Mouse (Mus musculus) stomach, embryonic 16.5 days (tissue): ENCODE results near the gene Tmem145. TPM values are rescaled to one million over a fixed set of nuclear protein-coding genes. Genes with fewer than 3 reads are reported as not detected.
A peak's percentile ranks its signal among the peaks of the same experiment; 100 is the strongest.

Experiments
- ATAC-seq: fragments of 200-750 bp; cut with Nextera tagmentation; 2 replicates; pipeline ENCODE4 v1.8.0; 2017; ENCODE audit warnings: moderate number of reproducible peaks, moderate TSS enrichment; ENCODE audit not compliant: insufficient read depth, low FRiP score
- H3K27ac ChIP-seq: fragments of 300-500 bp; sonication (generic); 2 replicates; pipeline ENCODE4 v1.5.1; 2014; ENCODE audit warnings: low read length
- H3K27me3 ChIP-seq: fragments of 300-500 bp; sonication (generic); 2 replicates; pipeline ENCODE4 v1.6.1; 2014; ENCODE audit warnings: low read length, control low read depth, mixed read lengths; ENCODE audit not compliant: control insufficient read depth, insufficient read depth
- H3K36me3 ChIP-seq: fragments of 300-500 bp; sonication (generic); 2 replicates; pipeline ENCODE4 v1.6.1; 2014; ENCODE audit warnings: low read length; ENCODE audit not compliant: control insufficient read depth, insufficient read depth
- H3K4me1 ChIP-seq: fragments of 300-500 bp; sonication (generic); 2 replicates; pipeline ENCODE4 v1.6.1; 2014; ENCODE audit warnings: low read length, control low read depth, mixed read lengths; ENCODE audit not compliant: control insufficient read depth, insufficient read depth
- H3K4me2 ChIP-seq: fragments of 300-500 bp; sonication (generic); 2 replicates; pipeline ENCODE4 v1.6.1; 2014; ENCODE audit warnings: low read depth, low read length, mixed read lengths
- H3K4me3 ChIP-seq: fragments of 300-500 bp; sonication (generic); replicated peaks from 2 replicates; pipeline ENCODE4 v1.5.1; 2014; ENCODE audit warnings: mild to moderate bottlenecking, low read length
- H3K9ac ChIP-seq: fragments of 300-500 bp; sonication (generic); 2 replicates; pipeline ENCODE4 v1.6.1; 2014; ENCODE audit warnings: low read length
- H3K9me3 ChIP-seq: fragments of 300-500 bp; sonication (generic); replicated peaks from 2 replicates; pipeline ENCODE4 v1.6.1; 2016; ENCODE audit warnings: low read length, control low read depth; ENCODE audit not compliant: control insufficient read depth
- WGBS: fragments of 180-500 bp; shearing (Covaris S2); extraction: QIAGEN DNeasy Blood & Tissue Kit; methylation state at CpG from one replicate; pipeline ENCODE4 v1.1.7; 2014; 5-methylcytosine and 5-hydroxymethylcytosine counted together
- polyA plus RNA-seq: library from polyadenylated mRNA; unstranded; fragments of >200 nt; fragmentation: Nextera tagmentation; extraction: Ambion mirVana; gene quantifications from 2 replicates; pipeline ENCODE4 v1.2.1, GENCODE M21; 2015

The Tmem145 gene
- polyA plus RNA-seq, 1 experiment from 2014 or later: 0.57 TPM

GRCm38 (mm10) chr7:25281734-25282601, 23.9 kb upstream of the Tmem145 start:
- WGBS: under 1% methylated on average over 95 of the region's 108 CpGs
- Histone ChIP-seq H3K4me1 (peaks cover 53% of the 10 kb centered on the region), H3K9ac (peak overlapping the region; percentile 89), H3K27me3 (no peaks in the 10 kb centered on the region), H3K9me3 (no peaks in the 10 kb centered on the region), H3K27ac (peak overlapping the region; percentile 100), H3K4me3 (peak overlapping the region; percentile 65), H3K4me2 (peak overlapping the region; percentile 83), H3K36me3 (peaks cover 10% of the 10 kb centered on the region)
- peak; percentile 78 for ATAC-seq

- H3K4me1 ChIP-seq: peaks cover 46% of the 10 kb centered on the region
Measured at GRCm38 (mm10) chr7:25282731-25283211, 23.1 kb upstream of the Tmem145 start.

GRCm38 (mm10) chr7:25283637-25284036, 22.3 kb upstream of the Tmem145 start:
- Histone ChIP-seq H3K4me3 (peak overlapping the region; percentile 65), H3K27ac (peak overlapping the region; percentile 100), H3K4me1 (peaks cover 43% of the 10 kb centered on the region), H3K27me3 (no peaks in the 10 kb centered on the region), H3K9ac (peak overlapping the region; percentile 88), H3K36me3 (peaks cover 25% of the 10 kb centered on the region), H3K9me3 (no peaks in the 10 kb centered on the region), H3K4me2 (peak overlapping the region; percentile 83)
- WGBS: 7% methylated on average over 5 of the region's 5 CpGs
- ATAC-seq: no peak

More at GRCm38 (mm10) chr7:25282731-25283211, 23.1 kb upstream of the Tmem145 start:
- H3K4me3 ChIP-seq: peak overlapping the region; percentile 65
- under 1% methylated on average over 34 of the region's 36 CpGs for WGBS
- peak overlapping the region; percentile 88 for H3K9ac ChIP-seq
- peak overlapping the region; percentile 83 for H3K4me2 ChIP-seq
- peak overlapping the region; percentile 100 for H3K27ac ChIP-seq
- peaks cover 17% of the 10 kb centered on the region for H3K36me3 ChIP-seq
- no peaks in the 10 kb centered on the region for H3K9me3 ChIP-seq
- no peak for ATAC-seq
- no peaks in the 10 kb centered on the region for H3K27me3 ChIP-seq

GRCm38 (mm10) chr7:25284171-25284570, 21.7 kb upstream of the Tmem145 start:
- WGBS: 53% methylated on average over 2 of the region's 2 CpGs
- no peak for ATAC-seq
- Histone ChIP-seq H3K27me3 (no peaks in the 10 kb centered on the region), H3K9me3 (no peaks in the 10 kb centered on the region), H3K4me3 (peak overlapping the region; percentile 65), H3K4me1 (peaks cover 43% of the 10 kb centered on the region), H3K9ac (peak overlapping the region; percentile 88), H3K27ac (peak overlapping the region; percentile 100), H3K36me3 (peaks cover 31% of the 10 kb centered on the region), H3K4me2 (peak overlapping the region; percentile 83)

GRCm38 (mm10) chr7:25284766-25285165, 21.1 kb upstream of the Tmem145 start:
- no peak for ATAC-seq
- Histone ChIP-seq H3K4me2 (peak overlapping the region; percentile 83), H3K27ac (no peak overlapping the region), H3K27me3 (no peaks in the 10 kb centered on the region), H3K9ac (peak overlapping the region; percentile 88; the same call in 1 of the 2 replicates), H3K4me3 (no peak overlapping the region), H3K36me3 (peaks cover 37% of the 10 kb centered on the region), H3K4me1 (peaks cover 40% of the 10 kb centered on the region), H3K9me3 (no peaks in the 10 kb centered on the region)
- WGBS: 64% methylated on average over 5 of the region's 5 CpGs

GRCm38 (mm10) chr7:25285511-25286238, 20.2 kb upstream of the Tmem145 start:
- ATAC-seq: no peak
- Histone ChIP-seq H3K4me1 (peaks cover 35% of the 10 kb centered on the region), H3K36me3 (peaks cover 45% of the 10 kb centered on the region), H3K27ac (no peak overlapping the region), H3K4me3 (no peak overlapping the region), H3K4me2 (no peak overlapping the region), H3K27me3 (no peaks in the 10 kb centered on the region), H3K9me3 (no peaks in the 10 kb centered on the region), H3K9ac (no peak overlapping the region)
- WGBS: 90% methylated on average over 20 of the region's 20 CpGs

GRCm38 (mm10) chr7:25286989-25287388, 18.9 kb upstream of the Tmem145 start:
- Histone ChIP-seq H3K9me3 (no peaks in the 10 kb centered on the region), H3K4me1 (peaks cover 34% of the 10 kb centered on the region), H3K4me2 (no peak overlapping the region), H3K36me3 (peaks cover 50% of the 10 kb centered on the region), H3K9ac (no peak overlapping the region), H3K27ac (no peak overlapping the region), H3K27me3 (no peaks in the 10 kb centered on the region), H3K4me3 (no peak overlapping the region)
- ATAC-seq: no peak
- 78% methylated on average over 8 of the region's 8 CpGs for WGBS

- H3K4me3 ChIP-seq: no peak overlapping the region
- ATAC-seq: no peak
- peaks cover 34% of the 10 kb centered on the region for H3K4me1 ChIP-seq
- H3K27ac ChIP-seq: no peak overlapping the region
- peaks cover 57% of the 10 kb centered on the region for H3K36me3 ChIP-seq
- no peak overlapping the region for H3K9ac ChIP-seq
- H3K9me3 ChIP-seq: no peaks in the 10 kb centered on the region
- 88% methylated on average over 12 of the region's 12 CpGs for WGBS
- no peaks in the 10 kb centered on the region for H3K27me3 ChIP-seq
- H3K4me2 ChIP-seq: no peak overlapping the region
Measured at GRCm38 (mm10) chr7:25288011-25288410, 17.9 kb upstream of the Tmem145 start.

- WGBS: 91% methylated on average over 3 of the region's 3 CpGs
- no peak overlapping the region for H3K9ac ChIP-seq
- no peaks in the 10 kb centered on the region for H3K27me3 ChIP-seq
- H3K4me2 ChIP-seq: no peak overlapping the region
- H3K36me3 ChIP-seq: peaks cover 59% of the 10 kb centered on the region
- no peaks in the 10 kb centered on the region for H3K9me3 ChIP-seq
- H3K27ac ChIP-seq: no peak overlapping the region
- ATAC-seq: no peak
- no peak overlapping the region for H3K4me3 ChIP-seq
- peaks cover 27% of the 10 kb centered on the region for H3K4me1 ChIP-seq
Measured at GRCm38 (mm10) chr7:25288721-25289120, 17.2 kb upstream of the Tmem145 start.
